Mouse (Mus musculus): ENCODE results near the gene Patz1. TPM values are rescaled to one million over a fixed set of nuclear protein-coding genes. Genes with fewer than 3 reads are reported as not detected.

The Patz1 gene
- polyA plus RNA-seq, 1 experiment from 2014 or later: 22.1 TPM

DNA sequence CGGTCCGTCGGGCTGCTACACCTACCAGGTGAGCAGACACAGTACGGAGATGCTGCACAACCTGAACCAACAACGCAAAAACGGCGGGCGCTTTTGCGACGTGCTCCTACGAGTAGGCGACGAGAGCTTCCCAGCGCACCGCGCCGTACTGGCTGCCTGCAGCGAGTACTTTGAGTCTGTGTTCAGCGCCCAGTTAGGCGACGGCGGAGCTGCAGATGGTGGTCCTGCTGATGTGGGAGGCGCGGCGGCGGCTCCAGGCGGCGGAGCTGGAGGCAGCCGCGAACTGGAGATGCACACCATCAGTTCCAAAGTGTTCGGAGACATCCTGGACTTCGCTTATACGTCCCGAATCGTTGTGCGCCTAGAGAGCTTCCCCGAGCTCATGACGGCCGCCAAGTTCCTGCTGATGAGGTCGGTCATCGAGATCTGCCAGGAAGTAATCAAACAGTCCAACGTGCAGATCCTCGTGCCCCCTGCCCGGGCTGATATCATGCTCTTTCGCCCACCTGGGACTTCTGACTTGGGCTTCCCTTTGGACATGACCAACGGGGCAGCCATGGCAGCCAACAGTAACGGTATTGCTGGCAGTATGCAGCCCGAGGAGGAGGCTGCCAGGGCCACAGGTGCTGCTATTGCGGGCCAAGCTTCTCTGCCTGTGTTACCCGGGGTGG, 2.1 kb downstream of the Patz1 start:
- peak; percentile 1 for ATAC-seq
- Histone ChIP-seq H3K4me3 (ENCODE audit: low read length) (peak overlapping the region; percentile 87), H3K27me3 (replicated peaks; ENCODE audit: control insufficient read depth, insufficient read depth, low read length) (no peaks in the 10 kb centered on the region), H3K9ac (ENCODE audit: low read depth, low read length) (peak overlapping the region; percentile 99), H3K9me3 (ENCODE audit: control insufficient read depth, low read length) (no peaks in the 10 kb centered on the region), H3K27ac (ENCODE audit: low read length) (peak overlapping the region; percentile 100), H3K36me3 (ENCODE audit: control insufficient read depth, insufficient read depth, low read length) (peaks cover 11% of the 10 kb centered on the region; the same call in 1 of the 2 replicates), H3K4me2 (ENCODE audit: low read depth, low read length) (peak overlapping the region; percentile 98), H3K4me1 (ENCODE audit: control insufficient read depth, insufficient read depth, low read length) (peaks cover 34% of the 10 kb centered on the region)
- under 1% methylated on average over 50 of the region's 50 CpGs for WGBS

DNA sequence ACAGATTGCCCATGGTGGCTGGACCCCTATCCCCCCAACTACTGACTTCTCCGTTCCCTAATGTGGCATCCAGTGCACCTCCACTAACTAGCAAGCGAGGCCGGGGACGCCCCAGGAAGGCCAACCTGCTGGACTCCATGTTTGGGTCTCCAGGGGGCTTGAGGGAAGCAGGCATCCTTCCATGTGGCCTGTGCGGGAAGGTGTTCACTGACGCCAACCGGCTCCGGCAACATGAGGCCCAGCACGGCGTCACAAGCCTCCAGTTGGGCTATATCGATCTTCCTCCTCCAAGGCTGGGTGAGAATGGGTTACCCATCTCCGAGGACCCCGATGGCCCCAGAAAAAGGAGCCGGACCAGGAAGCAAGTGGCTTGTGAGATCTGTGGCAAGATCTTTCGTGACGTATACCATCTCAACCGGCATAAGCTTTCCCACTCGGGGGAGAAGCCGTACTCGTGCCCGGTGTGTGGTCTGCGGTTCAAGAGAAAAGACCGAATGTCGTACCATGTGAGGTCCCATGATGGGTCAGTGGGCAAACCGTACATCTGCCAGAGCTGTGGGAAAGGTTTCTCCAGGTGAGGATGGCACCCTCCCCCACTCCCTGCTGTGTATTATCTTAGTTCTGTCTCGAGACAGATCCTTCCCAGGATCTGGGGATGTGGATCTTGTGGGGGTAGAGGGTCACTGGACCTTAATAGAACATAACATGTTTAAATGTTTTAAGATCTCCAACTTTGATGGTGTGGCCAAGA, 2.8 kb downstream of the Patz1 start:
- 1% methylated on average over 26 of the region's 26 CpGs for WGBS
- Histone ChIP-seq H3K9ac (ENCODE audit: low read depth, low read length) (peak overlapping the region; percentile 99), H3K27me3 (replicated peaks; ENCODE audit: control insufficient read depth, insufficient read depth, low read length) (no peaks in the 10 kb centered on the region), H3K27ac (ENCODE audit: low read length) (peak overlapping the region; percentile 100), H3K9me3 (ENCODE audit: control insufficient read depth, low read length) (no peaks in the 10 kb centered on the region), H3K4me1 (ENCODE audit: control insufficient read depth, insufficient read depth, low read length) (peaks cover 41% of the 10 kb centered on the region), H3K36me3 (ENCODE audit: control insufficient read depth, insufficient read depth, low read length) (peaks cover 14% of the 10 kb centered on the region), H3K4me3 (ENCODE audit: low read length) (peak overlapping the region; percentile 87), H3K4me2 (ENCODE audit: low read depth, low read length) (peak overlapping the region; percentile 98)
- ATAC-seq: no peak

DNA sequence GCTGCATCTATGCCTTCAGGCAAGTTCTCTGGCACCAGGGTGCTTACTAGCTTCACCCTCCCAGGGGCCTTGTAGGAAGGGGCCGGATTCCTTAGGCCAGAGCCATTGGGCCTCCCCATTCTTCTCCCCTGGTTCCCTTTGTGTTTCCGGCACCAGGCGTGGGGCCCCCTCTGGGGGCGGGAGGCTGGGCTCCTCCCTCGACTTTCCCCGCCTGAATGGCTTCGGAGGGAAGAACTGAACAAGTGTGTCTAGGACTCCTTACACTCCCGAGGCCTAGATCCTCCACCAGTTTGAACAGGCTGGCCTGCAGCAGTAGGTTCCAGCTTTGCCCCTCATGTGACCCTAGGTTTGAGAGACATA, 3.4 kb downstream of the Patz1 start:
- Histone ChIP-seq H3K36me3 (ENCODE audit: control insufficient read depth, insufficient read depth, low read length) (peaks cover 15% of the 10 kb centered on the region), H3K4me3 (ENCODE audit: low read length) (peak overlapping the region; percentile 87), H3K9ac (ENCODE audit: low read depth, low read length) (peak overlapping the region; percentile 99), H3K4me2 (ENCODE audit: low read depth, low read length) (peak overlapping the region; percentile 98), H3K27ac (ENCODE audit: low read length) (peak overlapping the region; percentile 100), H3K9me3 (ENCODE audit: control insufficient read depth, low read length) (no peaks in the 10 kb centered on the region), H3K27me3 (replicated peaks; ENCODE audit: control insufficient read depth, insufficient read depth, low read length) (no peaks in the 10 kb centered on the region), H3K4me1 (ENCODE audit: control insufficient read depth, insufficient read depth, low read length) (peaks cover 41% of the 10 kb centered on the region)
- peak; percentile 47 for ATAC-seq
- WGBS: 0% methylated on average over 8 of the region's 8 CpGs

DNA sequence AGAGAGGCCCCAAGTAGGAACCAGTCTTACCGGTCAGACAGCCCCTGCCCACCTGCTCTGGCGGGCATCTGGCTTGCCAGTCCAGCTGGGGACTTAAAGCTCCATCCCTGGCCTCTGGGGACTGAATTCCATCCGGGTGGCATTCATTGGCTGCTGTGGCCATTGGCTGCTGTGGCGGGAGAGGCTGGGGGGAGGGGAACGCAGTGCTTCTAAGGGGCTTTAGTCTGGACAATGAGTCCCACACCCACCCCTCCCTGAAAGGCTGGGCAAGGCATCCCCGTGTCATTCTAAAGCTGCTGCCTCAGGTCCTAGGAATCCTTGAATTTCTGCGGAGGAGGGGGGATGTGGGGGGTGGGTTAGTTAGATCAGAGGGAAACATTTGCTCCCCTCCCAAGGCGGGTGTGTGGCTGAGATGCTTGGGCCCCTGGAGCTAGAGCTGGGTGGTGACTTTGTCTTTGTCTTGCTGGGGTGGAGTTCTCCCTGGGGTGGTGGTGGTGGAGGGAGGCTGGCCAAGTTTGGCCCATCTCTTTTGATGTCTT, 4.1 kb downstream of the Patz1 start:
- peak overlapping the region; percentile 98 for H3K4me2 ChIP-seq (ENCODE audit: low read depth, low read length)
- peak overlapping the region; percentile 87 for H3K4me3 ChIP-seq (ENCODE audit: low read length)
- H3K4me1 ChIP-seq (ENCODE audit: control insufficient read depth, insufficient read depth, low read length): peaks cover 43% of the 10 kb centered on the region
- no peak for ATAC-seq
- peak overlapping the region; percentile 100 for H3K27ac ChIP-seq (ENCODE audit: low read length)
- no peaks in the 10 kb centered on the region for H3K9me3 ChIP-seq (ENCODE audit: control insufficient read depth, low read length)
- peaks cover 23% of the 10 kb centered on the region for H3K36me3 ChIP-seq (ENCODE audit: control insufficient read depth, insufficient read depth, low read length)
- H3K27me3 ChIP-seq (replicated peaks; ENCODE audit: control insufficient read depth, insufficient read depth, low read length): no peaks in the 10 kb centered on the region
- 4% methylated on average over 8 of the region's 8 CpGs for WGBS
- peak overlapping the region; percentile 99 for H3K9ac ChIP-seq (ENCODE audit: low read depth, low read length)

DNA sequence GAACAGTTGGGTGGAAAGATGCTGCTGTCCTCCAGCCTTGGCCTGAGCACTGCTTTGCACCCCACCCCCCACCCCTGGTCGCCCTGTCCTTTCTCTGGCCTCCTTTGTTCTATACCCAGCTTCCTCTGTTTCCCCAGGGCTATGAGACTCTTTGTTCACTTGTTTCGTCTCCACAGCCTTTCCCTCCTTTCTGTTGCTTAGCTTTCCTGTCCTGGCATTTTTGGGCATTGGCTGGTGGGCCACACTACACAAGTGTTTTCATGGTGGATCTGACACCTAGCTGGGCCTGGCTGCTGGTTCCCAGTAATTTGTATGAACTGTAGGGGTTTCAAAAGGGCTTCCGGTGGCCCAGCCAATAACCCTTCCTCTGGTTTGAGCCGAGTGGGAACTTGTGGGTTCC, 4.7 kb downstream of the Patz1 start:
- Histone ChIP-seq H3K4me1 (ENCODE audit: control insufficient read depth, insufficient read depth, low read length) (peaks cover 41% of the 10 kb centered on the region), H3K4me3 (ENCODE audit: low read length) (peak overlapping the region; percentile 87), H3K9me3 (ENCODE audit: control insufficient read depth, low read length) (no peaks in the 10 kb centered on the region), H3K4me2 (ENCODE audit: low read depth, low read length) (peak overlapping the region; percentile 98), H3K27ac (ENCODE audit: low read length) (peak overlapping the region; percentile 100; the same call in 1 of the 2 replicates), H3K36me3 (ENCODE audit: control insufficient read depth, insufficient read depth, low read length) (peaks cover 26% of the 10 kb centered on the region), H3K27me3 (replicated peaks; ENCODE audit: control insufficient read depth, insufficient read depth, low read length) (no peaks in the 10 kb centered on the region), H3K9ac (ENCODE audit: low read depth, low read length) (peak overlapping the region; percentile 99)
- no peak for ATAC-seq
- 41% methylated on average over 4 of the region's 4 CpGs for WGBS

DNA sequence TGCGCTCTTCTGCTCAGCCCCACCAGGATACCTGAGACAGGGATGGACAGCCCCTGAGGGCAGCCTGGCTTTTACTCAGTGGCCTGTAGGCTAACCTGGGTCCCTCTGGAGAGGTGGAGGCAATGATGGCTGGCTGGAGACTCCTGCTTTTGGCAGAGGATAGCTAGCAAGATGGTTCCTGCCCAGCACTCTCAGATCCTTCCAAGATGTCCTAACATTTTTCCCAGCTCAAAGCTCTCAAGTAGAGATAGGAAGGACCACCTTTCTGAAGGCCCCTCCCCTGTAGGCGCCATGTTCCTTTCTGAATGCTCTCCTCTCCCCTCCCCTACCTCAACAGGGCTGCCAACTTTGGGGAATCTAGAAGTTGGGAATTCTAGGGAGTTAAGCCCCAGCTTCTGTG, 6.0 kb downstream of the Patz1 start:
- Histone ChIP-seq H3K4me2 (ENCODE audit: low read depth, low read length) (no peak overlapping the region), H3K9ac (ENCODE audit: low read depth, low read length) (no peak overlapping the region; the same call in 1 of the 2 replicates), H3K36me3 (ENCODE audit: control insufficient read depth, insufficient read depth, low read length) (peaks cover 34% of the 10 kb centered on the region), H3K27me3 (replicated peaks; ENCODE audit: control insufficient read depth, insufficient read depth, low read length) (no peaks in the 10 kb centered on the region), H3K9me3 (ENCODE audit: control insufficient read depth, low read length) (no peaks in the 10 kb centered on the region), H3K27ac (ENCODE audit: low read length) (no peak overlapping the region), H3K4me1 (ENCODE audit: control insufficient read depth, insufficient read depth, low read length) (peaks cover 41% of the 10 kb centered on the region), H3K4me3 (ENCODE audit: low read length) (no peak overlapping the region; the same call in 1 of the 2 replicates)
- no peak for ATAC-seq
- WGBS: 91% methylated on average over 2 of the region's 2 CpGs

DNA sequence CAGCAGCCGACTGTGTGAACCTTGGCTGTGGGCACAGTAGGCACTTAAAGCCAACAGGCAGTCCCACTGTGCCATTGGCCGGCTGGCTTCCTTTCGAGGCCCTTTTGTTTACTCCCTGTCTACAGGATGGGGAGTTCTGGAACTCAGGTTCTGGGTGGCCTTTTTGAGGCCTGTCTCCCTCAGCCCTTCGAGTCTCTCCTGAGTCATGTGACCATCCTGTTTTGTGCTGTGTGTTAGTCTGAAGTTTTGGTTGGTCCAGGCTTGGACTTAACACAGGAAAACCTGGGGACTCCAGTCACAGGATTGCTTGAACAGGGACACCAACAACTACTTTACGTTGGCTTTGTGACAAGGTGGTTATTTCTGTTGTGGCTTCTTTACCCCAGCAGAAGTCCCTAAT, 7.4 kb downstream of the Patz1 start:
- Histone ChIP-seq H3K9ac (ENCODE audit: low read depth, low read length) (0 out of 2 replicates have a peak overlapping the region, but pooled peaks have one; percentile 29), H3K27ac (ENCODE audit: low read length) (no peak overlapping the region), H3K4me3 (ENCODE audit: low read length) (no peak overlapping the region), H3K4me2 (ENCODE audit: low read depth, low read length) (no peak overlapping the region), H3K4me1 (ENCODE audit: control insufficient read depth, insufficient read depth, low read length) (peaks cover 41% of the 10 kb centered on the region), H3K36me3 (ENCODE audit: control insufficient read depth, insufficient read depth, low read length) (peaks cover 46% of the 10 kb centered on the region), H3K9me3 (ENCODE audit: control insufficient read depth, low read length) (no peaks in the 10 kb centered on the region), H3K27me3 (replicated peaks; ENCODE audit: control insufficient read depth, insufficient read depth, low read length) (no peaks in the 10 kb centered on the region)
- ATAC-seq: no peak
- WGBS: 49% methylated on average over 5 of the region's 5 CpGs

DNA sequence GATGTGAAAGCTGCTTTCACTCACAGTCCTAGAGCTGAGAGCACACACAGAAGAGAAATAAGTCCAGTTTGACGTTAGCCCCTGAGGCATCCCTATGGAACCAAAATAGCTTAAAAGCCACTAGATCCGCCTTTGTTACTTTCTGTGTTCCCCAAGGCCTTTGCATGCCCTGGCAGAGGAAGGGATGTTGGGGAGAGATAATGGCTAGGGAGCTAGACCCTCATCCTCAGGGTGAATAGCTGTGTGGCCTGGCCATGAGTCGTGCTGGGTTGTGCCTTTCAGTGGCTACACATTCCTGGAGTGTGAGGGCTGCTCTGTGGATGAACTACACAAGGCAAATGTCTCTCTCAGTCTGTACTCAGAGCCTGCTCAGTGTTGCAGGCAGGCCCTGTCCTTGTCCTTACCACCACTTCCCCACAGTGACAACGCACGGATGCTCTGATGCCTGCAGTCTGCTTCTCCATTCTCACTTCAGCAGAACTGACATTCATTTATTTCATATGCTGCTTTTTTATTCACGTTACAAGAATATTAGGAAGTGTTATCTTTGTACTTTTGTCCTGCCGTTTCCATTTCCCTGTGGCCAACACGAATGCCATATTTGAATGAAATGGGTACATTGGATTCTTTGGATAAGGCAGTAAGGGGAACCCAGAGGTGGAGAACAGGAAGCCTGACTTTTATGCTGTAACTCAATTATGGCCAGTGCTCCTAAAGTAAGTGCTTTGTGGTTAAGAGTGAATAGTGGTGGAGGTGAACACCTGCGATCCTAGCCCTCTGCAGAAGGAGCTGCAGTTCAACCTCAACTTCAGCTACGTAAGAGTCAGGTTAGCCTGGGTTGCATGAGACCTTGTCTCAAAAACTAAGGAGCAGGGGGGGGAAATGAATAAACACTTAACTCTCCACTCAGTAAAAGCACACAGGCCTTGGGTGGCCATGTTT, 9.5 kb downstream of the Patz1 start:
- WGBS: 89% methylated on average over 10 of the region's 10 CpGs

DNA sequence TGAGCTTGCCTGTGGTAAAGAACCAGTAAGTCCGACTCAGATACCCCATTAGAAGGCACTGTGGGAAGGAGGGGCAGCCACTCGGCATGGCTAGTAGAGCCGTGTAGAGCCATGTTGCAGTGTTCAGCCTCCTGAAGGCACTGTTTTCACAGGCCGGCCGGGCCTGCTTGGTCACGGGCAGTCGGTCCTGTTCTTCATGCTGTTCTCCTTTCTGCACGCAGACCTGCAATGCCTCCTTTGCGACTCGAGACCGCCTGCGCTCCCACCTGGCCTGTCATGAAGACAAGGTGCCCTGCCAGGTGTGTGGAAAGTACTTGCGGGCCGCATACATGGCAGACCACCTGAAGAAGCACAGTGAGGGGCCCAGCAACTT, 10.1 kb downstream of the Patz1 start:
- H3K9me3 ChIP-seq (ENCODE audit: control insufficient read depth, low read length): no peaks in the 10 kb centered on the region
- no peak overlapping the region for H3K4me2 ChIP-seq (ENCODE audit: low read depth, low read length)
- peaks cover 49% of the 10 kb centered on the region for H3K36me3 ChIP-seq (ENCODE audit: control insufficient read depth, insufficient read depth, low read length)
- WGBS: 95% methylated on average over 14 of the region's 14 CpGs
- ATAC-seq: no peak
- no peak overlapping the region for H3K4me3 ChIP-seq (ENCODE audit: low read length)
- H3K27ac ChIP-seq (ENCODE audit: low read length): no peak overlapping the region
- no peak overlapping the region for H3K9ac ChIP-seq (ENCODE audit: low read depth, low read length)
- no peaks in the 10 kb centered on the region for H3K27me3 ChIP-seq (replicated peaks; ENCODE audit: control insufficient read depth, insufficient read depth, low read length)
- H3K4me1 ChIP-seq (ENCODE audit: control insufficient read depth, insufficient read depth, low read length): peaks cover 34% of the 10 kb centered on the region

More for the DNA sequence above, 9.5 kb downstream of the Patz1 start:
- H3K9ac ChIP-seq (ENCODE audit: low read depth, low read length): no peak overlapping the region
- H3K4me2 ChIP-seq (ENCODE audit: low read depth, low read length): no peak overlapping the region
- H3K27me3 ChIP-seq (replicated peaks; ENCODE audit: control insufficient read depth, insufficient read depth, low read length): no peaks in the 10 kb centered on the region
- peaks cover 49% of the 10 kb centered on the region for H3K36me3 ChIP-seq (ENCODE audit: control insufficient read depth, insufficient read depth, low read length)
- no peak overlapping the region for H3K4me3 ChIP-seq (ENCODE audit: low read length)
- peaks cover 40% of the 10 kb centered on the region for H3K4me1 ChIP-seq (ENCODE audit: control insufficient read depth, insufficient read depth, low read length)
- no peak for ATAC-seq
- no peaks in the 10 kb centered on the region for H3K9me3 ChIP-seq (ENCODE audit: control insufficient read depth, low read length)
- no peak overlapping the region for H3K27ac ChIP-seq (ENCODE audit: low read length)
